Mouse (Mus musculus): ENCODE data around the gene Mrps12.

- no peak for TF ChIP-seq CTCF (IDR thresholded peaks at IDR 0.05; ENCODE audit: low read depth, low read length)
- no peak for TF ChIP-seq EP300 (IDR thresholded peaks at IDR 0.05; ENCODE audit: insufficient read depth, low read depth, low read length)
Observed at GRCm38 (mm10) chr7:28767462-28767965, 25.9 kb upstream of the Mrps12 start, which contains the start of gene Nfkbib.
